Mouse (Mus musculus) MEL (cell line): Measurements from ENCODE around the gene Cep131. TPM values are rescaled to one million over a fixed set of nuclear protein-coding genes. Genes with fewer than 3 reads are reported as not detected.

Source experiments
- DNase-seq: peaks from one replicate; pipeline ENCODE4 v3.0.0; 2011; ENCODE audit warnings: low read depth, low spot score
- H3K27ac ChIP-seq: 2 replicates; pipeline ENCODE4 v1.5.1; 2012; ENCODE audit warnings: low read depth, mild to moderate bottlenecking, control low read depth, low read length, moderate library complexity; ENCODE audit not compliant: control insufficient read depth
- H3K27me3 ChIP-seq, 2 experiments: fragments of 150-350 bp in 1 of 2; sonication (generic) in 1 of 2; 2 replicates each; pipeline ENCODE4 v1.6.1; 2012; ENCODE audit warnings: low read length in 2 of 2, mild to moderate bottlenecking in 2 of 2, improper control_type of control experiment in 1 of 2, moderate library complexity in 1 of 2; ENCODE audit not compliant: insufficient read depth in 2 of 2, control insufficient read depth in 1 of 2
- H3K36me3 ChIP-seq, 2 experiments: 2 replicates each; pipeline ENCODE4 v1.6.1; 2012 to 2014; ENCODE audit warnings: low read length in 2 of 2, improper control_type of control experiment in 1 of 2, inconsistent platforms in 1 of 2, mild to moderate bottlenecking in 1 of 2; ENCODE audit not compliant: insufficient read depth in 2 of 2, control insufficient read depth in 1 of 2
- H3K4me1 ChIP-seq, 2 experiments: fragments of 150-350 bp in 1 of 2; sonication (generic) in 1 of 2; 2 replicates each; pipeline ENCODE4 v1.6.1; 2012; ENCODE audit warnings: low read length in 2 of 2, improper control_type of control experiment in 1 of 2, mild to moderate bottlenecking in 1 of 2; ENCODE audit not compliant: insufficient read depth in 2 of 2, control insufficient read depth in 1 of 2
- H3K4me3 ChIP-seq, 2 experiments: fragments of 150-350 bp in 1 of 2; sonication (generic) in 1 of 2; 2 replicates each; pipeline ENCODE4 v1.5.1; 2012; ENCODE audit warnings: low read depth in 2 of 2, low read length in 2 of 2, mild to moderate bottlenecking in 2 of 2, moderate library complexity in 2 of 2, control low read depth in 1 of 2, improper control_type of control experiment in 1 of 2; ENCODE audit not compliant: control insufficient read depth in 1 of 2, insufficient read depth in 1 of 2
- H3K79me2 ChIP-seq: 2 replicates; pipeline ENCODE4 v1.6.1; 2012; ENCODE audit warnings: mild to moderate bottlenecking, low read length, moderate library complexity; ENCODE audit not compliant: control insufficient read depth, poor library complexity, insufficient read depth
- H3K9ac ChIP-seq: 2 replicates; pipeline ENCODE4 v1.6.1; 2012; ENCODE audit warnings: low read depth, mild to moderate bottlenecking, control low read depth, low read length, moderate library complexity; ENCODE audit not compliant: control insufficient read depth, poor library complexity, severe bottlenecking
- H3K9me3 ChIP-seq: fragments of 150-350 bp; sonication (generic); replicated peaks from 2 replicates; pipeline ENCODE4 v1.6.1; 2012; ENCODE audit warnings: mild to moderate bottlenecking, low read length, improper control_type of control experiment, moderate library complexity; ENCODE audit not compliant: insufficient read depth
- BHLHE40 ChIP-seq: IDR thresholded peaks from 2 replicates; pipeline ENCODE4 v1.6.1; 2012; ENCODE audit warnings: low read depth, mild to moderate bottlenecking, inconsistent platforms, low read length, improper control_type of control experiment, borderline replicate concordance
- CHD1 ChIP-seq: IDR thresholded peaks from 2 replicates; pipeline ENCODE4 v1.6.1; 2012; ENCODE audit warnings: low read depth, mild to moderate bottlenecking, inconsistent platforms, low read length, improper control_type of control experiment
- CTCF ChIP-seq, 3 experiments: IDR thresholded peaks in 2 of 3; conservative IDR thresholded peaks in 1 of 3; 2 replicates each; pipeline ENCODE4 v1.5.1; 2011 to 2012; ENCODE audit warnings: low read length in 3 of 3, low read depth in 2 of 3, mild to moderate bottlenecking in 2 of 3, improper control_type of control experiment in 1 of 3, inconsistent platforms in 1 of 3, mixed read lengths in 1 of 3, moderate library complexity in 1 of 3; ENCODE audit not compliant: control insufficient read depth in 1 of 3, insufficient read depth in 1 of 3, poor library complexity in 1 of 3, severe bottlenecking in 1 of 3
- E2F4 ChIP-seq: IDR thresholded peaks from 2 replicates; pipeline ENCODE4 v1.6.1; 2011; ENCODE audit warnings: low read depth, low read length, improper control_type of control experiment, borderline replicate concordance
- ETS1 ChIP-seq: IDR thresholded peaks from 2 replicates; pipeline ENCODE4 v1.6.1; 2012; ENCODE audit warnings: low read depth, mild to moderate bottlenecking, inconsistent platforms, low read length, improper control_type of control experiment, moderate library complexity
- GATA1 ChIP-seq: IDR thresholded peaks from 2 replicates; pipeline ENCODE4 v1.6.1; 2011; ENCODE audit warnings: low read depth, low read length, improper control_type of control experiment
- MYB ChIP-seq: IDR thresholded peaks from 2 replicates; pipeline ENCODE4 v1.6.1; 2011; ENCODE audit warnings: mild to moderate bottlenecking, low read depth, low read length, improper control_type of control experiment
- MYC ChIP-seq: IDR thresholded peaks from 2 replicates; pipeline ENCODE4 v1.6.1; 2011; ENCODE audit warnings: low read depth, mild to moderate bottlenecking, low read length, improper control_type of control experiment, moderate library complexity
- NELFE ChIP-seq: IDR thresholded peaks from 2 replicates; pipeline ENCODE4 v1.6.1; 2011; ENCODE audit warnings: low read depth, low read length, improper control_type of control experiment
- POLR2AphosphoS5 ChIP-seq: IDR thresholded peaks from 2 replicates; pipeline ENCODE4 v1.6.1; 2012; ENCODE audit warnings: low read depth, borderline replicate concordance, mild to moderate bottlenecking, inconsistent platforms, low read length, moderate library complexity, mixed read lengths
- SIN3A ChIP-seq: IDR thresholded peaks from 2 replicates; pipeline ENCODE4 v1.6.1; 2012; ENCODE audit warnings: low read length, improper control_type of control experiment, inconsistent platforms
- SMC3 ChIP-seq: IDR thresholded peaks from 2 replicates; pipeline ENCODE4 v1.6.1; 2011; ENCODE audit warnings: low read depth, low read length, improper control_type of control experiment
- TCF12 ChIP-seq: IDR thresholded peaks from 2 replicates; pipeline ENCODE4 v1.6.1; 2014; ENCODE audit warnings: low read depth, mild to moderate bottlenecking, inconsistent platforms, low read length, improper control_type of control experiment, moderate library complexity
- USF1 ChIP-seq: IDR thresholded peaks from 2 replicates; pipeline ENCODE4 v1.6.1; 2014; ENCODE audit warnings: low read depth, mild to moderate bottlenecking, inconsistent platforms, low read length, improper control_type of control experiment, moderate library complexity
- ZC3H11A ChIP-seq: IDR thresholded peaks from 2 replicates; pipeline ENCODE4 v1.6.1; 2012; ENCODE audit warnings: low read depth, mild to moderate bottlenecking, inconsistent platforms, low read length, improper control_type of control experiment
- ZNF384 ChIP-seq: IDR thresholded peaks from 2 replicates; pipeline ENCODE4 v1.6.1; 2012; ENCODE audit warnings: low read depth, mild to moderate bottlenecking, inconsistent platforms, low read length, improper control_type of control experiment
- polyA plus RNA-seq, 2 experiments: library from polyadenylated mRNA; stranded (reverse) in 1 of 2; unstranded in 1 of 2; fragments of >175 nt in 1 of 2; fragments of >200 nt in 1 of 2; gene quantifications; 2 replicates each; pipeline versions ENCODE4 v1.2.1 to v1.2.4; 2012; ENCODE audit warnings: low replicate concordance in 2 of 2, low read depth in 1 of 2; ENCODE audit not compliant: insufficient read length in 2 of 2, insufficient read depth in 1 of 2, missing spikeins in 1 of 2
- total RNA-seq: library from RNA; depleted of rRNA; stranded (reverse); fragments of 300-350 nt; gene quantifications from 2 replicates; pipeline ENCODE4 v1.2.3, GENCODE M21; 2012; rRNA removed

The Cep131 gene
- total and polyA plus RNA-seq, 3 experiments = 21.6 to 26.6 TPM; not detected in 1

DNA sequence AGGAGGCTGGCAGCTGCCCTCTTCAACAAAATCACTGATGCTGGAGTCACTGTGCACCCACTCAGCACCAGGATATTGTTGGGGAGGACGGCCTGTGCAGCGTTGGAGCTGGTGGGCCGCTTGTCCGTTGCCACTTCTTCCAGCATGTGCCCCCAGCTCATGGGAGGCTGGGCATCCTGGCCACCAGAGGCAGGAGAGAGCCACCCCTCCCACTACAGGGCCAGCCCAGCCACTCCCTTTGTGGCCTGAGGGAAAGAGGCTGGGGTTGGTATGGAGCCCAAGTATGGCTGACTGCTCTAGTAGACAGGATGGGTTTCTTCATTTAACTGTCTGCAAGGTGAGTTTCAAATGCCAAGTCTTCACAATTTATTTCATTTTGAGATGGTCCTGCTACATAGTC is 71.9 kb downstream of the Cep131 start:
- H3K27me3 ChIP-seq = no peaks in the 10 kb centered on the region; a peak in 2 of 4 replicates
- H3K79me2 ChIP-seq = no peaks in the 10 kb centered on the region
- DNase-seq = no peak
- H3K4me3 ChIP-seq = no peak overlapping the region
- H3K36me3 ChIP-seq = no peaks in the 10 kb centered on the region
- H3K27ac ChIP-seq = no peak overlapping the region
- H3K9ac ChIP-seq = no peak overlapping the region
- H3K4me1 ChIP-seq = no peaks in the 10 kb centered on the region
- no peaks in the 10 kb centered on the region for H3K9me3 ChIP-seq
- TF ChIP-seq POLR2AphosphoS5 = no peak
- no peak for TF ChIP-seq USF1
- TF ChIP-seq SIN3A = no peak
- TF ChIP-seq SMC3 = no peak
- TF ChIP-seq CTCF (IDR thresholded peaks at IDR 0.05 in 2 of 3, conservative IDR thresholded peaks at IDR 0.05 in 1 of 3; ENCODE audit: control insufficient read depth in 1 of 3, insufficient read depth in 1 of 3, low read depth in 2 of 3, low read length in 3 of 3, poor library complexity in 1 of 3, severe bottlenecking in 1 of 3) = no peak
- no peak for TF ChIP-seq E2F4
- TF ChIP-seq CHD1 = no peak
- no peak for TF ChIP-seq ZC3H11A
- TF ChIP-seq MYB = no peak
- TF ChIP-seq GATA1 = no peak
- TF ChIP-seq NELFE = no peak
- TF ChIP-seq MYC = no peak
- no peak for TF ChIP-seq TCF12
- TF ChIP-seq BHLHE40 = no peak
- TF ChIP-seq ZNF384 = no peak
- TF ChIP-seq ETS1 = no peak
- TF ChIP-seq, all 39 proteins: peak for 0

Other genes with a start within 250 kb of the Cep131 start
- gene Chmp6, start 173.4 kb downstream of the Cep131 start, total RNA-seq = 73.8 and 76.7 TPM in 2 replicates
- gene Chmp6, start 173.4 kb downstream of the Cep131 start, polyA plus RNA-seq = 10 to 100 TPM in 1 of 2 experiments, not detected in 1; 58.3 TPM
- gene Baiap2, start 144.1 kb downstream of the Cep131 start, total RNA-seq = 31.3 and 32.8 TPM in 2 replicates
- 10 to 100 TPM in 1 of 2 experiments, not detected in 1; 27.5 TPM for gene Baiap2, start 144.1 kb downstream of the Cep131 start, polyA plus RNA-seq
- gene Aatk, start 39.7 kb downstream of the Cep131 start, total RNA-seq = 0.04 TPM in 1 of 2 replicates, not detected in the other
- not detected for gene Aatk, start 39.7 kb downstream of the Cep131 start, polyA plus RNA-seq
- 12.6 and 16.6 TPM in 2 replicates for gene Tepsin, start 11.9 kb upstream of the Cep131 start, total RNA-seq
- 10 to 100 TPM in 1 of 2 experiments, not detected in 1; 14.3 TPM for gene Tepsin, start 11.9 kb upstream of the Cep131 start, polyA plus RNA-seq
- gene Ndufaf8, start 12.1 kb upstream of the Cep131 start, total RNA-seq = 99.2 and 120 TPM in 2 replicates
- gene Ndufaf8, start 12.1 kb upstream of the Cep131 start, polyA plus RNA-seq = 10 to 100 TPM in 1 of 2 experiments, not detected in 1; 77.6 TPM
- gene Slc38a10, start 64.5 kb upstream of the Cep131 start, total RNA-seq = 71.3 and 78.2 TPM in 2 replicates
- 10 to 100 TPM in 1 of 2 experiments, not detected in 1; 80.7 TPM for gene Slc38a10, start 64.5 kb upstream of the Cep131 start, polyA plus RNA-seq
- gene Bahcc1, start 146.1 kb upstream of the Cep131 start, total RNA-seq = 0.03 and 0.04 TPM in 2 replicates
- gene Bahcc1, start 146.1 kb upstream of the Cep131 start, polyA plus RNA-seq = under 1 TPM in 1 of 2 experiments, not detected in 1; 0.26 TPM